Comparison of ENCODE assay signal across 24 mouse cellular contexts in genomic region chr14:120090401-120090800, GRCm38 (mm10). TPM values are rescaled to one million over a fixed set of nuclear protein-coding genes. Genes with fewer than 3 reads are reported as not detected.
DNase-seq lines count a peak whose midpoint lies in the region; ATAC-seq and TF ChIP-seq lines count a peak whose summit lies in the region.
"Had no signal": no experiment of that assay in that cellular context is flagged by ENCODE, and none has a peak within 500 bp of the region (broad histone marks: within the 10 kb centered on the region; RNA-seq: fewer than 3 reads in every experiment).

No protein-coding gene starts in this region.

- H3K4me3 ChIP-seq in heart, embryonic 13.5 days: no peak overlapping the region
- no peak overlapping the region for H3K4me3 ChIP-seq in heart, adult 2 months
- no peak overlapping the region for H3K4me3 ChIP-seq in lung, embryonic 14.5 days (ENCODE audit: low read depth, low read length)
- H3K4me3 ChIP-seq in embryonic facial prominence, embryonic 15.5 days (replicated peaks): no peak overlapping the region
- H3K4me3 ChIP-seq in neural tube, embryonic 15.5 days (replicated peaks): no peak overlapping the region
- H3K4me3 ChIP-seq: erythroblast, embryonic 14.5 days; liver, embryonic 13.5 days; myocyte had no signal

- no peak overlapping the region for H3K4me2 ChIP-seq in heart, embryonic 13.5 days
- no peak overlapping the region for H3K4me2 ChIP-seq in lung, embryonic 14.5 days
- H3K4me2 ChIP-seq in embryonic facial prominence, embryonic 15.5 days (replicated peaks): no peak overlapping the region
- no peak overlapping the region for H3K4me2 ChIP-seq in neural tube, embryonic 15.5 days
- H3K4me2 ChIP-seq: liver, embryonic 13.5 days had no signal

- no peak for ATAC-seq in heart, embryonic 13.5 days (ENCODE audit: extremely low read depth, insufficient number of reproducible peaks, low FRiP score, low TSS enrichment)
- no peak for ATAC-seq in lung, embryonic 14.5 days (ENCODE audit: insufficient read depth)
- 0 out of 2 replicates have a peak, but pooled peaks have one; percentile 62 for ATAC-seq in embryonic facial prominence, embryonic 15.5 days (ENCODE audit: insufficient number of reproducible peaks, low FRiP score, low TSS enrichment, low read depth)
- ATAC-seq in neural tube, embryonic 15.5 days (ENCODE audit: low FRiP score): no peak
- ATAC-seq: forebrain, embryonic 14.5 days had no signal

- H3K27me3 ChIP-seq in heart, embryonic 13.5 days (replicated peaks): no peaks in the 10 kb centered on the region
- H3K27me3 ChIP-seq in heart, adult 2 months (ENCODE audit: control insufficient read depth, insufficient read depth, low read length): no peaks in the 10 kb centered on the region
- no peaks in the 10 kb centered on the region for H3K27me3 ChIP-seq in lung, embryonic 14.5 days (ENCODE audit: insufficient read depth, low read length)
- H3K27me3 ChIP-seq in embryonic facial prominence, embryonic 15.5 days: no peaks in the 10 kb centered on the region
- H3K27me3 ChIP-seq in neural tube, embryonic 15.5 days (replicated peaks): no peaks in the 10 kb centered on the region
- H3K27me3 ChIP-seq: liver, embryonic 13.5 days had no signal

- intact Hi-C loops in heart, adult 2 months (cut with DNase I): no loop called here

- TF ChIP-seq EP300 in heart, adult 2 months (IDR thresholded peaks at IDR 0.05; ENCODE audit: insufficient read depth, low read depth, low read length): no peak

- no peaks in the 10 kb centered on the region for H3K79me2 ChIP-seq in heart, adult 2 months (replicated peaks; ENCODE audit: control insufficient read depth, insufficient read depth, low read length)

- no peaks in the 10 kb centered on the region for H3K36me3 ChIP-seq in heart, embryonic 13.5 days
- no peaks in the 10 kb centered on the region for H3K36me3 ChIP-seq in heart, adult 2 months (ENCODE audit: control insufficient read depth, insufficient read depth, low read length)
- no peaks in the 10 kb centered on the region for H3K36me3 ChIP-seq in lung, embryonic 14.5 days (ENCODE audit: insufficient read depth)
- H3K36me3 ChIP-seq in embryonic facial prominence, embryonic 15.5 days: no peaks in the 10 kb centered on the region
- no peaks in the 10 kb centered on the region for H3K36me3 ChIP-seq in neural tube, embryonic 15.5 days
- H3K36me3 ChIP-seq: liver, embryonic 13.5 days had no signal

- 0 out of 2 replicates have a peak, but pooled peaks cover 2% of the 10 kb centered on the region for H3K9me3 ChIP-seq in heart, embryonic 13.5 days
- H3K9me3 ChIP-seq in lung, embryonic 14.5 days (ENCODE audit: low read depth, low read length): no peaks in the 10 kb centered on the region
- H3K9me3 ChIP-seq in embryonic facial prominence, embryonic 15.5 days (replicated peaks): no peaks in the 10 kb centered on the region
- no peaks in the 10 kb centered on the region for H3K9me3 ChIP-seq in neural tube, embryonic 15.5 days (replicated peaks)
- H3K9me3 ChIP-seq: liver, embryonic 13.5 days had no signal

- H3K27ac ChIP-seq in heart, embryonic 13.5 days (replicated peaks): peak overlapping the region; percentile 39; the same call in 1 of the 2 replicates
- no peak overlapping the region for H3K27ac ChIP-seq in heart, adult 2 months
- peak overlapping the region; percentile 26; the same call in 1 of the 2 replicates for H3K27ac ChIP-seq in lung, embryonic 14.5 days (ENCODE audit: low read depth)
- peak overlapping the region; percentile 86 for H3K27ac ChIP-seq in embryonic facial prominence, embryonic 15.5 days (replicated peaks)
- H3K27ac ChIP-seq in neural tube, embryonic 15.5 days (replicated peaks): no peak overlapping the region
- H3K27ac ChIP-seq: liver, embryonic 13.5 days; macrophage had no signal

- no peak for TF ChIP-seq CTCF in heart, adult 2 months (IDR thresholded peaks at IDR 0.05)
- TF ChIP-seq CTCF in lung, embryonic 14.5 days (IDR thresholded peaks at IDR 0.05; ENCODE audit: low read depth): no peak

- no peak for DNase-seq in heart, adult 2 months
- DNase-seq in lung, embryonic 14.5 days: no peak
- no peak for DNase-seq in lung, adult 18-20 months
- no peak for DNase-seq in cerebellum, adult 11 months
- DNase-seq: adrenal gland, postnatal 36 days; cerebellum, adult 18-20 months; cerebellum, postnatal 36 days; gastrocnemius, postnatal 14 days; kidney, adult 18-20 months; liver, embryonic 13.5 days; midbrain, embryonic 14.5 days; right cerebral cortex, postnatal 14 days; spleen, adult 18-20 months; thymus, postnatal 36 days had no signal

- 0 out of 2 replicates have a peak, but pooled peaks cover 2% of the 10 kb centered on the region for H3K4me1 ChIP-seq in heart, embryonic 13.5 days
- no peaks in the 10 kb centered on the region for H3K4me1 ChIP-seq in heart, adult 2 months (ENCODE audit: control insufficient read depth, insufficient read depth, low read length)
- H3K4me1 ChIP-seq in lung, embryonic 14.5 days (ENCODE audit: insufficient read depth): no peaks in the 10 kb centered on the region
- H3K4me1 ChIP-seq in embryonic facial prominence, embryonic 15.5 days: peaks cover 16% of the 10 kb centered on the region
- H3K4me1 ChIP-seq in neural tube, embryonic 15.5 days: no peaks in the 10 kb centered on the region
- H3K4me1 ChIP-seq: liver, embryonic 13.5 days had no signal

- H3K9ac ChIP-seq in heart, embryonic 13.5 days: no peak overlapping the region
- no peak overlapping the region for H3K9ac ChIP-seq in heart, adult 2 months (ENCODE audit: low read depth, low read length)
- no peak overlapping the region for H3K9ac ChIP-seq in lung, embryonic 14.5 days
- no peak overlapping the region for H3K9ac ChIP-seq in embryonic facial prominence, embryonic 15.5 days
- no peak overlapping the region for H3K9ac ChIP-seq in neural tube, embryonic 15.5 days (replicated peaks)
- H3K9ac ChIP-seq: liver, embryonic 13.5 days had no signal

- no peak for TF ChIP-seq POLR2A in heart, adult 2 months (IDR thresholded peaks at IDR 0.05; ENCODE audit: insufficient read depth, low read depth, low read length)

- 50% methylated on average over 1 of the region's 1 CpGs for WGBS in heart, embryonic 13.5 days
- 49% methylated on average over 1 of the region's 1 CpGs for WGBS in heart, adult 2 months
- WGBS in lung, embryonic 14.5 days: 47% methylated on average over 1 of the region's 1 CpGs
- 20% methylated on average over 1 of the region's 1 CpGs for WGBS in embryonic facial prominence, embryonic 15.5 days
- WGBS in neural tube, embryonic 15.5 days: 63% methylated on average over 1 of the region's 1 CpGs

RNA-seq across cellular contexts. Expression of gene Oxgr1, which starts 48.2 kb away (rescaled TPM):
- not detected in 2 replicates for polyA plus RNA-seq in heart, embryonic 13.5 days (2015; fragmentation: Nextera tagmentation; extraction: Ambion mirVana)
- total RNA-seq in heart, adult 2 months (2021): not detected
- polyA plus RNA-seq in heart, adult 2 months (2012; rRNA removed): not detected in 2 replicates
- polyA plus RNA-seq in lung, embryonic 14.5 days (2014; fragmentation: Nextera tagmentation; extraction: Ambion mirVana): 0.07 and 0.12 TPM in 2 replicates
- polyA plus RNA-seq in embryonic facial prominence, embryonic 15.5 days (2015; fragmentation: Nextera tagmentation; extraction: Ambion mirVana): not detected in 2 replicates
- not detected in 2 replicates for polyA plus RNA-seq in neural tube, embryonic 15.5 days (2015; fragmentation: Nextera tagmentation; extraction: Ambion mirVana)
- total RNA-seq: adrenal gland, postnatal 36 days; gastrocnemius, postnatal 14 days; heart, adult 8-10 months; hematopoietic stem cell, adult 5-6 weeks; neutrophil, adult 5-6 weeks had no signal
- polyA plus RNA-seq: erythroblast, embryonic 14.5 days; forebrain, embryonic 14.5 days; liver, embryonic 13.5 days; macrophage; midbrain, embryonic 14.5 days; myocyte had no signal

Comparison
In these comparisons a context has a peak if more than half of its experiments do, and no peak if none do; other contexts are left out.
1. H3K27ac ChIP-seq: peak in heart, embryonic 13.5 days (single experiment), lung, embryonic 14.5 days (single experiment) and embryonic facial prominence, embryonic 15.5 days (single experiment); none in heart, adult 2 months (single experiment) and neural tube, embryonic 15.5 days (single experiment).